Comparison of ENCODE assay signal across 8 mouse cellular contexts in the genomic region with DNA sequence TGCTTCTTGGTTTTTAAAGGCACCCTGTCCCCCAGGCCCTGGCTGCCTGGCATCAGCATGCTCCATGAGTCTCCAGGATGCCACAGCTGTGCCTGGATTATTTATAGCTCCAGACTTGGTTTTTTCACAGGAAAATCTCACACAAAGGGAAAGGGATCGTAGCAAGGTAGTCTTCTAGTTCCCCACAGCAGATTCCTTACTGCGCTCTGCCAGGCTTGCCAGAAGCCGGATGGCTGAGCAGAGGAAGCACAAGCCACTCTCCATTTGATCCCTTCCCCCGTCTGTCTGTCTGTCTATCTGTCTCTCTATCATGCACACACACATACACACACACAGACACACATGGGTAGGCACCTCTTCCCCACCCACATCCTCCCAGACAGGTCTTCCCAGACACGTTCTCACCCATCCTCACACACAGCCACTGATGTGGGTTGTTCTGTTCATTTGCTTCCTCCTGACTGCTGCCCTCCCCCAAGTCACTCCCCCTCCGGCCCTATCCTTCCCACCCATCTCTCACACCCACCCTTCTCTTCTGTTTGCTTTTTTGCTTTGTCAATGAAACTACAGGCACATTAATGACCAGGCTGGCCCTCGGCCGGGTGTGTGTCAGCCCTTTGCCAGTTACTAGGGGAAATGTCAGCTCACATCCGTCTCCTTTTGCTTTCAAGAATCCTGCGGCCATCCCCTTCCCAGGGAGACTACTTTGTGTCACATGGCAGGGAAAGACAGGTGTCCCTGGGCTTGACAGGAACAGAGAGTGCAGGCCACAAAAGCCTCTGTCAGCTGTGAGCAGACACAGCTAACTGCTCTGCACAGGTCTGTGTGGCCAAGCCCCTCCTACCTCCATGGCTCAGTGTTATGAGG. TPM values are rescaled to one million over a fixed set of nuclear protein-coding genes. Genes with fewer than 3 reads are reported as not detected.
DNase-seq lines count a peak whose midpoint lies in the region; ATAC-seq and TF ChIP-seq lines count a peak whose summit lies in the region.

No protein-coding gene starts in this region.

- no peak for TF ChIP-seq CTCF in spleen, adult 2 months (IDR thresholded peaks at IDR 0.05; ENCODE audit: extremely low read depth, insufficient read depth, insufficient read length, insufficient replicate concordance)
- TF ChIP-seq CTCF in midbrain, postnatal 0 days (IDR thresholded peaks at IDR 0.05): no peak

- WGBS in heart, embryonic 10.5 days: 60% methylated on average over 10 of the region's 10 CpGs
- WGBS in spleen, adult 2 months: 40% methylated on average over 10 of the region's 10 CpGs
- WGBS in intestine, embryonic 15.5 days: 47% methylated on average over 10 of the region's 10 CpGs
- WGBS in midbrain, postnatal 0 days: 29% methylated on average over 10 of the region's 10 CpGs

- H3K9me3 ChIP-seq in heart, embryonic 10.5 days: no peaks in the 10 kb centered on the region
- no peaks in the 10 kb centered on the region for H3K9me3 ChIP-seq in intestine, embryonic 15.5 days
- H3K9me3 ChIP-seq in midbrain, postnatal 0 days (ENCODE audit: low read length): no peaks in the 10 kb centered on the region

- no peaks in the 10 kb centered on the region for H3K36me3 ChIP-seq in heart, embryonic 10.5 days
- no peaks in the 10 kb centered on the region for H3K36me3 ChIP-seq in spleen, adult 2 months (ENCODE audit: control insufficient read depth, insufficient read depth, low read length)
- no peaks in the 10 kb centered on the region for H3K36me3 ChIP-seq in intestine, embryonic 15.5 days
- no peaks in the 10 kb centered on the region for H3K36me3 ChIP-seq in midbrain, postnatal 0 days (ENCODE audit: insufficient read depth, low read length)

- no peak for DNase-seq in heart, embryonic 10.5 days (ENCODE audit: low spot score)
- DNase-seq in heart, adult 11 months: no peak
- peak in 1 of 2 experiments; percentile 41 for DNase-seq in spleen, adult 2 months (ENCODE audit: low read depth in 1 of 2, low spot score in 2 of 2)
- DNase-seq in spleen, adult 12 weeks (ENCODE audit: low spot score): no peak
- DNase-seq in midbrain, postnatal 0 days (ENCODE audit: low spot score): peak; percentile 37
- DNase-seq in thymus, postnatal 25 days: peak; percentile 57
- DNase-seq in cerebellum, adult 11 months: no peak

- H3K4me2 ChIP-seq in intestine, embryonic 15.5 days (replicated peaks): no peak overlapping the region
- no peak overlapping the region for H3K4me2 ChIP-seq in midbrain, postnatal 0 days (ENCODE audit: low read depth, low read length, poor library complexity, severe bottlenecking)

- H3K4me1 ChIP-seq in heart, embryonic 10.5 days: peaks cover 44% of the 10 kb centered on the region
- peaks cover 26% of the 10 kb centered on the region; the same call in 1 of the 2 replicates for H3K4me1 ChIP-seq in spleen, adult 2 months (ENCODE audit: control insufficient read depth, insufficient read depth, insufficient read length)
- peaks cover 16% of the 10 kb centered on the region for H3K4me1 ChIP-seq in intestine, embryonic 15.5 days (replicated peaks)
- H3K4me1 ChIP-seq in midbrain, postnatal 0 days (ENCODE audit: insufficient read depth, low read length): peaks cover 19% of the 10 kb centered on the region; the same call in 1 of the 2 replicates

- ATAC-seq in intestine, embryonic 15.5 days: peak; percentile 29
- ATAC-seq in midbrain, postnatal 0 days (ENCODE audit: low FRiP score): peak; percentile 21; the same call in 1 of the 2 replicates

- H3K27me3 ChIP-seq in heart, embryonic 10.5 days (ENCODE audit: insufficient read depth, poor library complexity, severe bottlenecking): no peaks in the 10 kb centered on the region
- H3K27me3 ChIP-seq in spleen, adult 2 months (ENCODE audit: control insufficient read depth, insufficient read depth, low read length): no peaks in the 10 kb centered on the region
- no peaks in the 10 kb centered on the region for H3K27me3 ChIP-seq in intestine, embryonic 15.5 days (replicated peaks)
- H3K27me3 ChIP-seq in midbrain, postnatal 0 days (ENCODE audit: insufficient read depth, low read length): no peaks in the 10 kb centered on the region

- peak overlapping the region; percentile 65 for H3K27ac ChIP-seq in heart, embryonic 10.5 days
- peak overlapping the region; percentile 12; the same call in 1 of the 2 replicates for H3K27ac ChIP-seq in spleen, adult 2 months (ENCODE audit: insufficient read depth, low read length)
- H3K27ac ChIP-seq in intestine, embryonic 15.5 days: no peak overlapping the region
- H3K27ac ChIP-seq in midbrain, postnatal 0 days (ENCODE audit: low read depth, low read length): peak overlapping the region; percentile 69

- no peak for TF ChIP-seq POLR2A in spleen, adult 2 months (IDR thresholded peaks at IDR 0.05; ENCODE audit: low read depth, low read length)

- H3K4me3 ChIP-seq in heart, embryonic 10.5 days: no peak overlapping the region
- no peak overlapping the region for H3K4me3 ChIP-seq in spleen, adult 2 months (ENCODE audit: extremely low read depth, insufficient read depth, insufficient read length)
- no peak overlapping the region for H3K4me3 ChIP-seq in intestine, embryonic 15.5 days (replicated peaks)
- H3K4me3 ChIP-seq in midbrain, postnatal 0 days (ENCODE audit: low read depth, low read length): no peak overlapping the region

- H3K9ac ChIP-seq in intestine, embryonic 15.5 days: no peak overlapping the region
- 0 out of 2 replicates have a peak overlapping the region, but pooled peaks have one; percentile 30 for H3K9ac ChIP-seq in midbrain, postnatal 0 days (replicated peaks; ENCODE audit: low read length, poor library complexity, severe bottlenecking)

RNA-seq across cellular contexts. Expression of gene Irf2bpl, which starts 24.4 kb away (rescaled TPM):
- polyA plus RNA-seq in heart, embryonic 10.5 days (2016; fragmentation: Nextera tagmentation; extraction: Ambion mirVana): 28.7 and 35.3 TPM in 2 replicates
- polyA plus RNA-seq in spleen, adult 2 months (2012; rRNA removed): 33.2 and 50.3 TPM in 2 replicates
- polyA plus RNA-seq in intestine, embryonic 15.5 days (2015; fragmentation: Nextera tagmentation; extraction: Ambion mirVana): 19.6 and 22.4 TPM in 2 replicates
- total RNA-seq in midbrain, postnatal 0 days (2014; rRNA removed): 171 and 191 TPM in 2 replicates
- polyA plus RNA-seq in midbrain, postnatal 0 days (2015; fragmentation: Nextera tagmentation; extraction: Ambion mirVana): 74.2 and 86.2 TPM in 2 replicates

Comparison
In these comparisons a context has a peak if more than half of its experiments do, and no peak if none do; other contexts are left out.
1. DNase-seq: peak in midbrain, postnatal 0 days (single experiment) and thymus, postnatal 25 days (single experiment); none in heart, embryonic 10.5 days (single experiment), heart, adult 11 months (single experiment), spleen, adult 12 weeks (single experiment) and cerebellum, adult 11 months (single experiment).